Mouse (Mus musculus) right cerebral cortex, adult 18-20 months (tissue): ENCODE data around the gene Wdfy1.

Experiments
- DNase-seq: peaks from one replicate; pipeline ENCODE4 v3.0.0; 2022; ENCODE audit warnings: mixed read lengths

The Wdfy1 gene

DNA sequence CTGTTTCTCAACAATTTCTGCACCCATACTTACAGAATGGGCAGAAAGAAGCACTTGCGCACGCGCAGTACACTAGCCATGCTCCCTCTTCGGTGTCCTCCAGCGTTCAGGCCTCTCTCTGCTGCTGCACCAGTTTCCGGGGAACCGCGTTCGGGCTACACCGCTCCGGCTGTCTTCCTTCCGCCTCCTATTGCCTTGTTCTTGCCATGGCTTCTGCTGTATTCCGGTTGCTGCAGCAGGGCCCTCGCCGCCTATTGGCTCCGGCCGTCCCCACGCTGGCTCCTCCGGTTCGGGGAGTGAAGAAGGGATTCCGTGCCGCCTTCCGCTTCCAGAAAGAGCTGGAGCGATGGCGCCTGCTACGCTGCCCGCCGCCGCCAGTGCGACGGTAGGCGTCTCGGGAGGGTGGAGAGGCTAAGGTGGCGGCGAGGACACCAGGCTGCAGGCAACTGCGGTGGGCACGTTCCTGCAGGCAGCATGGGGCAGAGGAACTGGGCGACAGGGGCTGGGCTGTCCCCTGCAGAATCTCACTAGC, at the start of gene Wdfy1, which contains the start of gene Mrpl44:
TSS of gene Wdfy1 (minus strand) at position 217 of the 532 bp plus-strand sequence.
TSS of gene Mrpl44 (plus strand) at position 92 of the 532 bp plus-strand sequence.
- peak; percentile 97 for DNase-seq

DNA sequence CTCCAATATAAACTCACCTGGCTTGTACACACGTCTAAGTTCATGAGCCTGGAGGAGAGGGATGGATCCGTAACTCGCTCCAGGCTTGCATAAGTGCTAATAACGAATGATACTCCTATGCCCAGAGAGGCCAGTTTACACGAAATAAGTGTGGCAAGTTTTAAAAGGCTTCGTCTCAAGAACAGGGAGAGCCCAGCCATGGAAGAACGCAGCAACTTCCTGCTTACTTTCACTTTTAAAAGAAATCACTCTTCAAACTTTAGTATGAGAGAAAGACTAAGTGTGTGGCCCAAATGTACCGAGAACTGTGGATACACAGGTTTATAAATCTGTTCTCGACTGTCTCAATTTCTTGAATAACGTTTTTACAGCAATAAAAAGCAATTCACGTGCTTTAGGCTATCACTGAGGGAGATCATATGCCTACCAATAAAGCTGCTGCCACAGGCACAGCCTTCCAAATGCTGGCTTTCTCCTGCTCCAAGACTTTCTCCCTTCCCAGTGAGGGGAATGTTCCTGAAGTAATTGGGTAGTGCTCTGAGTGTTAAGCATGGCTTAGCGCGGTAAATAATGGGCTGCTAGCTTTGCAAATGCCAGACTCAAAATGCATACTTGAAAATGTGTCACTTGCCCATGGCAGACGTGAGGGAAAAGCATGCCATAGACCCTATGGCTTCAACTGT, 48.1 kb upstream of the Wdfy1 start:
- DNase-seq: no peak

DNA sequence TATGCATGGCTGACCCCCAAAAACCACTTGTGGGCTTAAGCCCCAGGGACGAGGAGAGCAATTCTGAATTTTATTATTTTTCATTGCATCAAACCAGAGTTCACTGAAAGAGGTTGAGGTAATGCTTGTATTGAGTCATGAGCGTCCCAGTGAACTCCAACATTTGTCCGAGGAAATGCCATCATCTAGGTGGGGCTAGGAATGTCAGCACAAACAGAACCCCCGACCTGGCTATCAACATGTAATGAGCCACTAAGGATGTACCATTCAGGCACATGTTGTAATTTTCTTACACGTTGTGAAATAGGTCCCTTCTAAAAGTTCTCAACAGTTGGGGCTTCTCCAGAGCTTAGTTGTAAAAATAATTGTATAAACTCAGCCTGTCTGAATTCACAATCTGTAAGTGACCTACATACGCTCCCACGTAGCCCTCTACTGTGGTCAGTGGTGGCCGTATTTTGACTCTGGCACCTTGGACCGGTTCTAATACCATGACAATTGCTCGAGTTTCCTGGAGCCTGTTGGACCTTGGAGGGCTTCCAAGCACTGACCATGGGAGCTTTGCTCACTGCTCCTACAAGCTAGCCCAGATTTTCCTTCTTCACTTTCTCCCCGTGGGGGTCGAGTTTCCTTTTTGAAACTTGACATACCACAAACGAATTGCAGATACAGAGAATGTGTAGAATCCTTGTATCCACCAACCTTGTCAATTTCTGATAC, 47.0 kb upstream of the Wdfy1 start:
- DNase-seq: peak; percentile 18

DNA sequence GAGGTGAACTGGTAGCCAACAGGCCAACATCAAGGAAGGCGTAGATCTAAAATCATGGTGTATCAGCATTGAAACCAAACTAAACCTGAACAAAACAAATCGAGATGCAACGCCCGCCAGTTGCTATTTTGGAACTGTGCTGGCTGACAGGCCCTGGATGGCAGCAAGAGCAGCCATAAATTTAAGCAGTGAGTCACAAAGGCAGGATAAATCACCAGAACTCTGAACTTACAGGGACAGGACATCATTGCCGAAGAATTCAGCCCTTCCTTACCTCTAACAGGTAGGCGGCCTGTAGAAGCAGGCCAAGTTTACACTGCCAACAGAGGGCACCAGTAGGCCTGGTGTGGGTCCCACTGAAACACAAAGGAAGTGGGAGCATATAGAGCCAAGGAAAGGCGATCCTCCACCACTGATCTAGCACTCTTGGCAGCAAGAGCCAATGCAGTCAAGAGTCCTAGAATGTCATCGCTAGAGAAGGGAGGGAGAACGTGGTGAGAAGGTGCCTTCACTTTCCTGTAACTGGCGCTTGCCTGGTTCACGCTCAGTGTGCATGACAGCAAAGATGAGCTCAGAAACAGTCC, 43.4 kb upstream of the Wdfy1 start:
- DNase-seq: no peak

DNA sequence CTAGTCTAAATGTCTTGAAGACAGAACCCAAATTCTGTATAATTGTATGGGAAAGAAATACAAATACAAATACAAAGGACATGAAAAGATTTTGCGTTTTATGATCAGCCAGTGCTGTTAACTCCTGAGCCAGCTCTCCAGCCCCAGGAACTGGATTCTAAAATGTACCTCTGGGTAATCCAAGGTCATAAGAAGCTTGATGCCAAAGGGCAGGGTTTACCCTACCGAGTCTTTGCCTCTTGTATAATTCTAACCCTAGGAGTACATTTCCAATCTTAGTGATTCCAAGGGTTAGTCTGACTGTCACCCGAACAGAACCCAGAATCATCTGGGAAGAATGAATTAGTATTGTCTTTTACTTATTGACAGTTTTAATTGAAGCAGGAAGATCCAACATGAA, 39.5 kb upstream of the Wdfy1 start:
- no peak for DNase-seq

DNA sequence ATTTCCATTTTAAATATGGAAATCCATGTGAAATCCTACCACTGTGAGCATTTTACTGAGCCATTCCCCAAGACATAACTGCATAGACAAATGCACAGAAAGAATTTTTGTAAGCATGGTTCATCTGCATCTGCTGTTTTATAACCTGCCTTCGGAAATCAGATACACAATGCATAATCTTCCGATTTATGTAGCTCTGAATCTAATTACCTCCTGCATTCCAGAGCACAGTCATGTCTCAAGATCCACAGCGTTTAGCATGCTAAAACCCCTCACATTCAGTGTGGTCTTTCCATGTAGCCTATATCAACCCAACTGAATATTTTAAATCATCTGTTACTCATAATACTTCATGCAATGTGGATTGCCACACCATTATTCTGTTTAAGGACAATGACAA, 33.5 kb upstream of the Wdfy1 start:
- no peak for DNase-seq

DNA sequence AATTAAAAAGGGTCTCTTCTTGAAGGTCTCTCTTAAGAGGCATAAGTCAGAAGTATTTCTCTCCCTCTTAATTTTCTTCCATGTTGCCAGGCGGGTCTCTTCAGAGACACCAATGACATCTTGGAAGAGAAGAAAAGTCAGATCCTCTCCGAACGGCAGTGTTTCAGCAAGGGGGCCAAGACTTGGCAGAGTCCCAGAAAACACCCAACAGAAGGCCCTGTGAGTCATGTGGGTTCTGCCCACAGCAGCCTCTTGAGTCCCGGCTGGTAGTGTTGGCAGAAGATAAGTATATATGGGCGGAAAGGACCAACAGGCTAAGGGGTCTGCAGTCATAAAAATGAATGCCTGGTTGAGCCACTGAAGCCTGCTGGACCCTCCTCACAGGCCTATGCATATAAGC, 30.9 kb upstream of the Wdfy1 start:
- DNase-seq: no peak

DNA sequence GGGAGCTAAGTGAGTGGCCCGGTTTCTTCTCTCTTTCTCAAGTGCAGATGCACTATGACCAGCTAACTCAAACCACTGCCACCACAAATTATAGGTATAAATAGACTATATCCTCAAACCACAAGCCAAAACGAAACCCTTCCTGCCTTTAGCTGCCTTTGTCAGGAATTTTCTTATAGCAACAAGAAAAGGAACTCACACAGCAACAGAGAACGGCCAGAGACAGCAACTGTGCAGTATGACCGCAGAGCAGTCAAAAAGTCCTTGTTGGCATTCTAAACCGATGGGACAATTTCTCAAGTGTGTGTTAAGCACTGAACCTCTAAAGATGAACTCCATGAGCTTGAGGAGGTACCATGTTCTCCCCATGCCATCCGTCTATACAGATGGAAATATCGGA, 27.7 kb upstream of the Wdfy1 start:
- no peak for DNase-seq

DNA sequence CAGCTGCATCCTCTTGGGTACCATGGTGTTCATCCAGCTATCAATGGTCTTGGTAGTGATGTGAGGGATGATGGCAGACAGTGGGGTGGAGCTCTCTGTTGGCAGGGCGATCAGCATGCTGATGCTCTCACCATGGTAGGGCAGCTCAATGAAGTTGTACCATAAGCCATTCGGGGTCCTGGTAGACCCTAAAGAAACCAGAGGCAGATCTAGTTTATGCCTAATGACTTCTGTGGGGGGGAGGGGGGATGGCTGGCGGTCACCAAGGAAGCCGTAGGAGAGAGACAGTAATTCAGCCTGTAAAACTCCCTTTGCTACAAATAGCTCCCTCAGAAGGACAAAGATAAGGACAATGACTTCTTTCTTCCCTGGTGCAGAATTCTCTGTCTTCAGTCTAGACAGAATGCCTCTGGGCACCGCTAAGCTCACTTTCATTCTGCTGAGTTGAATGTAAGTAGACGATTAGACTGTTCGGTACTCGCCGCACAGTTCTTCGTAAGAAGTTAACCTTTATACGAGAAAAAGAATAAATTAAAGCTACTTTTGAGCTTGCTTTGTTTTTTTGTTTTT, 27.0 kb upstream of the Wdfy1 start:
- DNase-seq: no peak

DNA sequence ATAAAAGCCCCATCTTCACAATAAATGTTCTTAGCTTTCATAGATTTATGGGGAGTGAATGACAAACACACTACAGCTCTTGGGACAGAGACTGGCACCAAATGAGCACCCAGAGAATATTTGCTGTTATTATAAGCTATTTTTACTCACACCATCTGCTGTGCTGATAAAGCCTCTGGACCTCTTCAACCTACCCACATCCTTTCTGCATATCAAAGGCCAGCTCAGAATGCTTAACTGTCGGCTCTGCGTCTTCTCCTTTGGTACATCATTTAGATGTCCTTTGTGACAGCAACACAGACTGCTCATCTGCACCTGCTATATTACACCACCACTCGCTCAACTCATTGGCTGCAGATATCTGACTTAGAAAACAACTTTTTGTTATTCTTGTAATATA, 21.1 kb upstream of the Wdfy1 start:
- DNase-seq: no peak

DNA sequence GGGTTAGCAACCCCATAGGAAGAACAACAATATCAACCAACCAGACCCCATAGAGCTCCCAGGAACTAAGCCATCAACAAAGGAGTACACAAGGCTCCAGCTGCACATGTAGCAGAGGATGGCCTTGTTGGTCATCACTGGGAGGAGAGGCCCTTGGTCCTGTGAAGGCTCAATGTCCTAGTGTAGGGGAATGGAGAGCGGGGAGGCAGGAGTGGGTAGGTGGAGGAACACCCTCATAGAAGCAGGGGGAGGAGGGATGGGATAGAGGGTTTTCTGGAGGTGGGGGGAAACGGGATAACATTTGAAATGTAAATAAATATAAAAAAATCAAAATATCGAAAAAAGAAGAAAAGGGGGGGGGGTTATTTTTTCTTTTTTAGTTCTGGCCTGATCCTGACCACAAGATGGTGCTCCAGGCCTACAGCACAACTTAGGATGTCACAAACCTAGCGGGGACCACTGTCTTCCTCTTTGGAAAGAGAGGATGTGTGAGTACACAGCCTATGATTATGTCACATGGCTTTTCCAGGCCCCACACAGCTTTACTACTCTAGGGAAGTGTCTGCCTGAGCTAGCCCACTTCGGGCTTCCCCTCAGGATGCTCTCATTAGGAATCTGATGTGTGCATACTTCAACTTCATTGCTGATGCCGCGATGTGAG, 10.5 kb upstream of the Wdfy1 start:
- DNase-seq: peak; percentile 27

DNA sequence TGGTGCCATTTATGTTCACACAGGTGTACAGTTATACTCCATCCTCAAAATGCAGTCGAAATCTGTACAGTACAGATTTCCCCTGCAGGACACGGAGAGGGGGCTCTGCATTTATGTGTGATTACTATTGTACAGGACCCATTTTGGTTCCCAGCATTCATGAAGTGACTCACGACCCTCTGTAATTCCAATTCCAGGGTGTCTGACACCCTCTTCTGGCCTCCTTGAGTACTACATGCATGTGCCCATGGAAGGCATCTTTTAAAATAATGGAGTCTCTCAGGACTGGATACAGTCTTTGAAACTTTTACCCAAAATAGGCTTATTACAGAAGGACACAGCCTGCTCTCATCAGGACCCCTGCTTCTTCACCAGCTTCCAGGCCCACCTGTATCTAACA, 6.5 kb upstream of the Wdfy1 start:
- no peak for DNase-seq

DNA sequence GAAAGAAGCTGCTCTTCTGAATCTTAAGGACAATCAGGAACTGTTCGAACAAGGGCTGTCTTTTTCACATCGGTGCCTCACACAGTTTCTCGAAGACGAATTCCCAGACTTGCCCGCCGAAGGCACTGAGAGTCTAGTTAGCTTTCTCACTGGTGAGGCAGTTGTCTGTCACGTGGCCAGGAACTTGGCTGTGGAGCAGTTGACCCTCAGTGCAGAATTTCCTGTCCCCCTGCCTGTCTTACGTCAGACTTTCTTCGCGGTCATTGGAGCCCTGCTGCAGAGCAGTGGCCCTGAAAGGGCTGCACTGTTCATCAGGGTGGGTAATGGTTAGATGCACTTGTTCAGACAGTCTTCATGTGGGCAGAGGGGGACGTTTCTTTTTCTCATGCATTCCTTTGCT, 2.1 kb upstream of the Wdfy1 start:
- no peak for DNase-seq

DNA sequence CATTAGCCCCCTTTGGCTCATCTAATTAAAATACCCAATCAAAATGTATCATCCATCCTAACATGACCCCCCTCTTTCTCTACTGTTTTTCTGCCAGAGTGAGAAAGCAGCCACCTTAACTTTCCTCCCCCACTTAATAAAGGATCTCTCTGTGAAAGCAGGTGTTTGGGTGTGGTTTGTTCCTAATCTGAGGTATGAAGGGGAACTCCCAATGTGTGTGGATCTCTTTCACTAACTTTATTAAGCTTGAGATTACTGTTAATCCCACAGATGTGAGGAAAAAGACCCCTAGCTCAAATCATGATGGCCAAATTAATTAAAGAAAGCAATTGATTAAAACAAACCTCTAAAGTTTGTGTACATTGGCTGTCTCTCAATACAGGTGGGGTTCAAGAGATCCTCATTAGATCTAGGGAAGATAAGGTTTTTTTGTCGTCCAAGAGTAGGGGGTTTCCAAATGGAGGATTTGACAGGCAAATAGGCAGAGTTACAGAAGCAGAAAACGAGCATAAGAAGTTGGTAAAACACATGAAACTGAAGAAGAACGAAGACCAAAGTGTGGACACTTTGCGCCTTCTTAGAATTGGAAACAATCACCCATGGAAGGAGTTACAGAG, 1.7 kb downstream of the Wdfy1 start:
- DNase-seq: no peak

DNA sequence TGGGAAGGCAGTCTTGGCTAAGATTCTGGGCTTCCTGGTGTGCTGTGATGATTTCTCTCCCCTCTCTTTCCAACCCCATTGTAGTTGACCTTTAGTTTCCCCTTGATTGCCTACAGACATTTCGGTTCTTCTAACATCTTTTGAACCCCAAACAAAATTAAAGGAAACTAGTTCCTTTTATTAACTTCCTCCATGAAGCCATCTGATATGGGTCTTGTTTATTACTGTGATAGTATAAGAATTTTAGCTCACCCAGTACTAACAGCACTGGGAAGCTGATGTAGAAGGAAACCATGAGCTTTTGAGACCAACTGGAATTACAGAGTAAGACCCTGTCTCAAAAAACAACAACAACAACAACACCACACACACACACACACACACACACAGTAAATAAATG, 7.7 kb downstream of the Wdfy1 start:
- DNase-seq: no peak

DNA sequence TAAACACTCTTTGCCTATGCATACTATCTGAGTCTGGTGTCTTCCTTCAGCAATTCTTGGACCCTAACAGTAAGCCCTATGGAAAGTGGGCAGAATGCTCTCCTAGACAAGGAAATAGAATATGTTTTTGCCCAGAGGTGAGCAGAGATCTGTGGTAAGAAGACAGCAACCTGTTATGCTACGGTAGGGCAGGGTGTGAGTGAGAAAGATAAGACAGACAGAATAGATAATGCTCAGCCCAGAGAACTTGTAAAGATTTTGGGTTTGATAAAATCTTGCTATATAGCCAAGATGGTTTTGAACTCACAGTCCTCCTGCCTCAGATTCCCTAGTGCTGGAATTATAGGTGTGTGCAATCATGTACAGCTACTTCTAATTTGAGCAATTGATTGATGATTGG, 11.5 kb downstream of the Wdfy1 start:
- no peak for DNase-seq

DNA sequence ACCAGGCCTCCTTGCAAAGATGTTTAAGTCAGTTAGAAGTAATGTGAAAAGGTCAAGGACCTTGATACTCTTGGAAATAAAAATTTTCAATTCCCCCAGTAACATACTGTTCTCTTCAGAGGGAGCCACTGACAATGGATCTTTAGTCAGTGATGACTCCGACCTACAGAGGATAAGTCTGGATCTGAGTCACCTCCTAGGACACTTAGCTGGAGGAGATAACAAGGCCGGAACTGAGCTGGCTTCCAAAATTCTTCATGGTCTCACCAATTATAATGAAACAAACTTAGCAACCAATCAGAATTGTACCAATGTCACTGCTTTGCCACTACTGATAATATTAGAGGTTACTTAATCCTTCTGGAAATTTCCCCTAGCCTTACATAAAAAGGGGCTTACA, 11.9 kb downstream of the Wdfy1 start:
- no peak for DNase-seq

DNA sequence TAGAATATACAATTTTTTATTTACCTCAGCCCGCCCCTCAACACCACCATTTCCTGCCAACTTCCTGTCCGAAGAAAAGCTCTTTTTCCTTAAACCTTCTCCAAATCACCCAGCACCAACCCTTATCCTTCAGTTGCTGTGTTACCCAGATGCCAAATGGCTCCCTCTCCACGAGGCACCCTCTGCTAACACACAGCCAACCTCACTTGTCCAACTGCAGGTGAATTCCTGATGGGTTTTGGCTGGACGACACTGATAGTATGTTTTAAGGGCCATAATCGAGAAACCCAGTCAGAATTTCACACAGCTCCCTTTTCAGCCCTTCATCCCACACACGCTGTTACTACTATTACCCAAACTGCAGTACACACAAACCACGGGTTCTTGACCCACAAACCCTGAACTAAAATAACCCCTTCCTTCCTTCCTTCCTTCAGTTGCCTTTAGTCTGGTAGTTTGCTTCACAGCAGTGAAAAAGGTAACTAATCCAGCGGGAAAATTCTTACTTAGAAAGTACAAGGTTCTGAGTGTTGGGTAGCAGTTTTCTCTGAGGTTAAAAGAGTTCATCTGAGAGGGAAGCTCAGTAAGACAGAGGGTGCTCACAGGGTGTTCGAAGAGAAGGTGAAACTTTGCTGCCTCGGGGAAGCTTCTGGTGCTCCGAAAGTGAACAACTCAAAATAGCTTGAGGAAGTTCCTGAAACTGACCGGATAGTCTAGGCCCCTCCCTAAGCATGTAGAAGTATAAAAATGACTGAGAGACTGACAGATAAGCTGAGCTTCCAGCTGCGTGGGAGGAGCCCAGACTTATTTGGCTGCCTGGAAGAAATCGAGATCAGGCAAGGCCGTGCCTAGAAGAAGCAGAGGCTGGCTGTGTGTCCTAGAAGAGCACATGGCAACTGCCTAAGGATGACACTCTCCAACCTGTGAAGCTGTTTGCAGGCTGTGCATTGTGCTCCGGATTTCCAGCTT, 13.4 kb downstream of the Wdfy1 start:
- no peak for DNase-seq

DNA sequence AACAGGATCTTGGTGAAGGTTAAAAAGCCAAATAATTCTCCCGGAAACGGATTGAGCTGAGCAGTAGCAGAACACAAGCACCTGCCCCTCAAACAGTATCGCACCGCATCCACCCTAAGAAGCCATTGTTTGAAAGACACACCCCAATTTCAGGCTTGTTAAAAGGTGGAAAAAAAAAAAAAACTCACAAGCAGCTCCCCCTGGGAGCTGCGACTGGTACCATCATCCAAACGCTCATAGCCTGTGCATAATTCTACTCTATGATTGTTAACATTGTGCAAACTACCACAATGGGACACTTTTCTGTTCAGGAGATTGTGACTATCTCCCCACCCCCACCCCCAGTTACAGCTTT, 14.0 kb downstream of the Wdfy1 start:
- DNase-seq: no peak

DNA sequence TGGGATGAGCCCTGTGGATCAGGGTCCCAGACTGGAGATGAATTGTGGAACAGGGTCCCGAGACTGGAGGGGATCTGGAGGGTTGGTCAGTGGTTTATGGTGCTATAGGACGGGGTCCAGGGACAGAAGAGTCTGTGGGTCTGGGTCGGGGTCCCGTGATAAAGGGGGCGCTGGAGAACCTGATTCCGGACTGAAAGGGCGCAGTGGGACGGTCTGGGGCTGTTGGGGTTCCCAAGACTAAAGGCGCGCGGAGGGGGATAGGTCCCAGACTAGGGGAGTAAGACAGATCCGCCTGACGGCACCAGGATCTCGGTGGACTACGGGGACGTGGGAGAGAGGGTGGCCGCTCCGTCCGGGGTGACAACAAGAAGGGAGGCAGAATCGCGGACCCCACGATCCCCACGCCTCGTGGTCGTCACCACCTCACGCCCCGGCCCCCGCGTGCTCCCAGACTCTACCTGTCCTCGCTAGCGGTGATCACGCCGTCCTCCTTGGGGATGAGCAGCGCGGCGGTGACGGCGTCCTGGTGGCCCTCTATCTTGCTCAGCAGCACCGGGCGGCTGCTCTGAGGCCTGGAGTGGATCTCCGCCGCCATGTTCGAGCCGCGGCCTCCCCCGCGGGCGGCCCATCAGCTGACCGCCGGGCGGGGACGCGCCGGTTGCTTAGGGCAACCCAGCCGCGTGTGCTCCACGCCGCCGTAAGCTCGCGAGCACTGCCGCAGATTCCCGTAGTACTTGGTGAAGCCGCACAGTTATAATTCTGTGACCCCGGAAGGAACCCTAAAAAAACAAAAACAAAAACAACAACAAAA, 14.6 kb downstream of the Wdfy1 start:
- DNase-seq: peak; percentile 87

DNA sequence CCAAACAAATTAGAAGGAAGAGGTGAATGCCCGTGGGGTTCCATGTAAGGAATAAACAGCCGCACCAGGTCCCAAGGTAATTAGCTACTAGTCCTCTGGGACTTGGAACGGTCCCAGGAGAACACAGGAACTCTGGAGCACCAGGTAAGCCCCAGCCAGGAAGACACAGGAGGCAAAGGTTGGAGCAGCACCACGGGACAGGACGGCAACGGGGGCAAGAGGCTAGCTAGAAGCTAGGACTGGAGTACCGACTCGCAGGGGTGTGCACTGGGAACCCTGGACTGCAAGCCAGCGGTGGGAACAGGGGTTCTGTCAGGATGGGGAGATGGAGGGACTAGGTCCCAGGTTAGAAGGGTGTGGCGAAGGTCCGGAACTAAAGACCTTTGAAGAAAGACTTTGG, 15.3 kb downstream of the Wdfy1 start:
- DNase-seq: no peak
